Mouse (Mus musculus) urinary bladder, postnatal 36 days (tissue): ENCODE measurements around the gene Btf3.

ENCODE experiments used
- DNase-seq, 2 experiments: peaks; one replicate each; pipeline ENCODE4 v3.0.0; 2022; ENCODE audit warnings: low spot score in 2 of 2, mixed read lengths in 1 of 2

Btf3 gene

GRCm38 (mm10) chr13:98277501-98277900, 39.3 kb downstream of the Btf3 start:
- no peak for DNase-seq

GRCm38 (mm10) chr13:98276253-98276652, 40.6 kb downstream of the Btf3 start:
- no peak for DNase-seq

- DNase-seq = no peak
Measured at GRCm38 (mm10) chr13:98275646-98276045, 41.2 kb downstream of the Btf3 start.

- no peak for DNase-seq
Measured at GRCm38 (mm10) chr13:98274023-98274422, 42.8 kb downstream of the Btf3 start.

- no peak for DNase-seq
Measured at GRCm38 (mm10) chr13:98264111-98264510, 52.7 kb downstream of the Btf3 start.

GRCm38 (mm10) chr13:98263458-98263987, 53.3 kb downstream of the Btf3 start:
- DNase-seq = no peak

GRCm38 (mm10) chr13:98262636-98263457, 54.0 kb downstream of the Btf3 start, which contains the start of the genes Utp15 and Ankra2:
Gene Utp15, minus strand, starts transcription at chr13:98263041.
Gene Ankra2, plus strand, starts transcription at chr13:98263074.
- DNase-seq = peak; percentile 97 to 98
